Mouse (Mus musculus): ENCODE measurements around the gene Tead1. TPM values are rescaled to one million over a fixed set of nuclear protein-coding genes. Genes with fewer than 3 reads are reported as not detected.

Gene Tead1
- polyA plus RNA-seq, 1 experiment from 2014 or later, result 15.0 TPM

DNA sequence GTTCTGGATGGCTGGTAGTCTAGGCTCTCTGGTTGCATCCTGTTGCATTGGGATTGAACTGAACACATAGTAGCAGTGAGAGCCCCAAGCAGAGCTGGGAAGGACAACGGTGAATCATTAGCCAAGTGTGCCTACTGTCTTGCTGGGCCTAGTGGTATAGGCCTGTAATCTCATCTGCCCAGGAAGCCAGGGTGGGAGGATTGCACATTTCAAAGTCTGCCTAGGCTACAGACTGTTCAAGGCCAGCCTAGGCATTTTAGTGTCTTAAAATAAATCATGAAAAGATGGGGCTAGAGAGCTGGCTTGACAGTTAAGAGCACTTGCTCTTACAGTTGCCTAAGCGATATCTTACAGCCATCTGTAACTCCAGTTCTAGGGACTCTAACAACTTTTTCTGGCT is 217.2 kb downstream of the Tead1 start:
- Histone ChIP-seq H3K27me3 (replicated peaks) (no peaks in the 10 kb centered on the region), H3K9ac (no peak overlapping the region), H3K4me3 (no peak overlapping the region), H3K9me3 (no peaks in the 10 kb centered on the region), H3K4me1 (no peaks in the 10 kb centered on the region), H3K27ac (no peak overlapping the region), H3K36me3 (replicated peaks) (no peaks in the 10 kb centered on the region), H3K4me2 (no peak overlapping the region)
- WGBS, result 88% methylated on average over 2 of the region's 2 CpGs
- no peak for ATAC-seq (replicated peaks)

DNA sequence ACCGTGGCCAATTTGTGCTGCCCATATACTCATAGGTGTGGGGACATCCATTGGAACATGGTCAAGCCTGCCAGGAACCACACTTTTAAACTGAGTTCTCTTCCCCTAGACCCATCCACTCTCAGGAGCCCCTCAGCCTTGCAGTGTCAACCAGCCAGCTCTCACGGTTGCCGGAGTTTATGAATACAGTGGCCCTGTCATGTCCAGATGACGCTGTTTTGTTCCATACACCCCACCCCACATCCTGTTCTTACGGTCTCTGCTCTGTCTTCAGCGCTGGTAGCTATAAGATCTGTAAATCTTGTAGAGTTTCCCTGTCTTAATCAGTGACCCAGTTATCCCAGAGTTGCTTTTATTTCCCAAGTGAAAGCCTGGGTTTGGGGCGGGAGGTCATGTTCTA is 222.6 kb downstream of the Tead1 start:
- H3K27me3 ChIP-seq (replicated peaks), result no peaks in the 10 kb centered on the region
- no peak overlapping the region for H3K4me3 ChIP-seq
- WGBS, result 92% methylated on average over 7 of the region's 7 CpGs
- no peak overlapping the region for H3K27ac ChIP-seq
- no peak overlapping the region for H3K9ac ChIP-seq
- ATAC-seq (replicated peaks), result no peak
- H3K4me1 ChIP-seq, result no peaks in the 10 kb centered on the region
- H3K36me3 ChIP-seq (replicated peaks), result no peaks in the 10 kb centered on the region
- no peak overlapping the region for H3K4me2 ChIP-seq
- H3K9me3 ChIP-seq, result no peaks in the 10 kb centered on the region

DNA sequence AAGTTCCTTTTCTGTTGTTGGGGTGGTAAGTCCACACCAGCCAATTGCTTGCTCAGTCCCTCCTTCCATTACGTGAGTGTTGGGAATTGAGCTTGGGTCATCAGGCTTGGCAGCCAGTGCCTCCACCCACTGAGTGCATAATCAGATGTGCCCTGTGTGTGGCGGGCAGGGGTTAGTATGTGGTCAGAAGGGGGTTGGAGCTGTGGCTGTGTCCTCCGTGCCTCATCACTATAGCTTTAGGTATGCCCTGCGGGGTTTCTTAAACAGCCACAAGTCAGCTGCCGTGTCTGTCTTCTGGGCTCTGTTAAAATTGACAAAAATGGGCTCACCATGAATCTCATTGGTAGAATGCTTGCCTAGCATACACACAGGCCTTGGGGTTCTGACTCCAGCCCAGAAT is 227.7 kb downstream of the Tead1 start:
- no peak overlapping the region for H3K4me3 ChIP-seq

DNA sequence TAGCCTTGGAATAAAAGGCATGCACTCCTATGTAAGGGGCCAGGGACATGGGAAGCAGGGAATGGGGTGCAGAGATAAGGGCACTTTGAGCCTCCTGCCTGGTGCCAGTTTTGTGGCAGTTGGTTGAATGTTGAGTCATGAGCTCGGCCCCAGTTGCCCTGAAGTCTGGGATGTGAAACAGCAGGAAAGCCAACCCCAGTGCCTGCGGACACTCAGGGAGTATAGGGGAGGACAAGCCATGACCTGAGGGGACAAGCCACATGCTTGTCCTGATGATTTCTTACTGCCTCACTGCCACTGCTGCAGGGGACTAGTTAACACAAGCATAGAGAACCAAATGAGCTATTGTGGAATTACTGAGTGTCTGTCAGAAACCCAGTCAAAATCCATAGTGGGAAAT is 228.3 kb downstream of the Tead1 start:
- no peak for ATAC-seq (replicated peaks)
- H3K4me1 ChIP-seq, result peaks cover 4% of the 10 kb centered on the region; the same call in 1 of the 2 replicates

More for the DNA sequence above, 227.7 kb downstream of the Tead1 start:
- no peaks in the 10 kb centered on the region for H3K27me3 ChIP-seq (replicated peaks)
- no peak for ATAC-seq (replicated peaks)
- 76% methylated on average over 5 of the region's 5 CpGs for WGBS
- H3K4me2 ChIP-seq, result no peak overlapping the region
- no peak overlapping the region for H3K27ac ChIP-seq
- peaks cover 4% of the 10 kb centered on the region; the same call in 1 of the 2 replicates for H3K4me1 ChIP-seq
- no peaks in the 10 kb centered on the region for H3K9me3 ChIP-seq
- no peak overlapping the region for H3K9ac ChIP-seq
- no peaks in the 10 kb centered on the region for H3K36me3 ChIP-seq (replicated peaks)

DNA sequence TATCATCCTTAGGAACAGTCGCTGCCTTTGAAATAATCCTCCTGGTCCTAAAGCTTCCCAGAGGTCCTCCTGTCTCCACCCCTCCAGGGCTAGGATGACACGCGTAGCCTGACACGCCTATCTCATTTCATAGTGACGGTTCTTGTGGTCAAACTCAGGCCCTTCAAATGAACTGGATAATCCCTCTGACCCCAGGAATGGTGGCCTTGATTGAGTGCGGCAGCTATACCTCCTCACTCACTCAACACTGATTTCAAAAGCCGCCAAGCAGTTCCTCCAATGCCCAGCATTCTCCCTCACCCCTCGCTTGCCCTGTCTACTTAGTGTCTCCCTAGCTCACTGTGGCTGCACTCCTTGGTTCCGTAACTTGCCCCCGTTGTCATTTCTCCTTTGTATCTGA is 230.0 kb downstream of the Tead1 start:
- 83% methylated on average over 10 of the region's 10 CpGs for WGBS

More for the DNA sequence above, 228.3 kb downstream of the Tead1 start:
- no peak overlapping the region for H3K4me3 ChIP-seq
- no peaks in the 10 kb centered on the region for H3K27me3 ChIP-seq (replicated peaks)
- no peaks in the 10 kb centered on the region for H3K9me3 ChIP-seq
- no peak overlapping the region for H3K27ac ChIP-seq
- no peak overlapping the region for H3K4me2 ChIP-seq
- H3K36me3 ChIP-seq (replicated peaks), result no peaks in the 10 kb centered on the region
- no peak overlapping the region for H3K9ac ChIP-seq
- 82% methylated on average over 2 of the region's 2 CpGs for WGBS

DNA sequence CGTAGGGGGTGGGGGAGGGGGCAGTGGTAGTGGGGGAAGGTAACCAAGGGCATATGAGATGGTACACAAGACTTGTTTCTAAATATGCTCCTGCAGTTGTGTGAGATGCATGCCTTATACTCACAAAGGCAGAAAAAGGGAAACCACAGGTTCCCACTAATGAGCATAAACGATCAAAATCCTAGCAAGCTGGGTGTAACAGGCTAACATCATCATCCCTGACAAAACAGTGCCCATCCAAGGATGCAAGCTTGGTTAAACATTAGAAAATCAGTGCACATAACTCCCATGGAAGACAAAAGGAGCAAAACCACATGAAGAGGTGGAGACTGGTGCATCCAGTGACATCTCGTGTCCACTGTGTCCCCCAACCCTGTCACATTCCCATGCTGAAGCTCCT is 233.9 kb downstream of the Tead1 start:
- 0 out of 2 replicates have a peak, but pooled peaks cover 5% of the 10 kb centered on the region for H3K4me1 ChIP-seq
- H3K27me3 ChIP-seq (replicated peaks), result no peaks in the 10 kb centered on the region
- WGBS, result 91% methylated on average over 3 of the region's 3 CpGs
- no peak overlapping the region for H3K9ac ChIP-seq
- no peak for ATAC-seq (replicated peaks)
- no peak overlapping the region for H3K27ac ChIP-seq
- no peaks in the 10 kb centered on the region for H3K36me3 ChIP-seq (replicated peaks)
- H3K4me3 ChIP-seq, result no peak overlapping the region
- no peaks in the 10 kb centered on the region for H3K9me3 ChIP-seq
- H3K4me2 ChIP-seq, result no peak overlapping the region

More for the DNA sequence above, 230.0 kb downstream of the Tead1 start:
- H3K9me3 ChIP-seq, result no peaks in the 10 kb centered on the region
- H3K4me3 ChIP-seq, result no peak overlapping the region
- no peak overlapping the region for H3K9ac ChIP-seq
- H3K4me1 ChIP-seq, result peaks cover 4% of the 10 kb centered on the region; the same call in 1 of the 2 replicates
- H3K27me3 ChIP-seq (replicated peaks), result no peaks in the 10 kb centered on the region
- no peak for ATAC-seq (replicated peaks)
- H3K36me3 ChIP-seq (replicated peaks), result no peaks in the 10 kb centered on the region
- no peak overlapping the region for H3K27ac ChIP-seq
- H3K4me2 ChIP-seq, result no peak overlapping the region

DNA sequence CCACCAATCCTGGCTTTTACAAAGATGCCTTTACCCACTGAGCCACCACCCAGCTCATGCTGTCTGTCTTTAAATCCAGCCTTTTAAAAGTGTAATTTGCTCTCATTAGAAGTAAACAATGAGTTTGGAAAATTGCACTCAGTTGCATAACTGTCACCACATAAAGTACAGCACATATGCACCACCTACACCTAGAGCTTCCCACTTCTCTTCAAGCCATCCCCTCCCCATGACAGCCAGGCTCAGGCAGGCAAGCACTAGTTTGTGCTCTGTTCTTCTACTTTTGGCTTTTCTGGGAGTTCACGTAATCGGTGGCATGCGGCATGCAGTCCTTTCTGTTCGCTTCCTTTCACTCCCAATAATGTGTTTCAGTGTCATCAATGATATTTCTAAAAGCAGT is 236.5 kb downstream of the Tead1 start:
- H3K27me3 ChIP-seq (replicated peaks), result no peaks in the 10 kb centered on the region
- no peak for ATAC-seq (replicated peaks)
- no peak overlapping the region for H3K27ac ChIP-seq
- H3K9me3 ChIP-seq, result no peaks in the 10 kb centered on the region
- peaks cover 16% of the 10 kb centered on the region; the same call in 1 of the 2 replicates for H3K4me1 ChIP-seq
- H3K36me3 ChIP-seq (replicated peaks), result no peaks in the 10 kb centered on the region
- H3K9ac ChIP-seq, result no peak overlapping the region
- no peak overlapping the region for H3K4me3 ChIP-seq
- whole genome bisulfite sequencing, result 75% methylated on average over 4 of the region's 4 CpGs
- H3K4me2 ChIP-seq, result no peak overlapping the region

DNA sequence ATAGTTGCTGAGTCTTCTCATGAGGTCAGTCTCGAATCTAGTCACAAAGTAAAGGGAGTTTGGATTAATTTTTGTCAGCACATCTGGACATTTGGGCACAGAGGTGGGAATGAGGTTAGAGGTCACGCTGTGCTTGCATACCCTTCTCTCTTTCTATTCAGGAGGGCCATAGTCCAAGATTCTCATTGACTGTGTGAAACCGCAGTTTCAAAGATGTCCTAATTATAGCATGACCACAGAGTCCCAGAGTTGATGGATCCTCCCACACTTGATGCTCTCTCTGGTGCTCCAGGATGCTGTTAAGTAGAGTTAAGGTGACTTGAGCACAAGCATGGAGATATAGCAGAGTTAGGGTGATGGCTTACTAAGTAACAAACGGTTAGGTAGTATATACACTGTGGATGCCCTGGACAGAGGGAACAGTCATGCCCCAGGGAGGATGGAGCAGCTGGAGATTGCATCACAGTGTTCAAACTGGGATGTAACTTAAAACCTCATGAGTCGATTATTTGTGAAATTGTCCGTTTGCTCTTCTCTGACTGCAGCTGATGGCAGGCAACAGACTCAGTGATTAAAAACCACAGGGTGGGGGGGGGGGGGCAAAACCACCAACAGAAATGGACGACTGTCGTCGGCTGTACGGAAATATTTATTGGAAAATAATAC is 238.6 kb downstream of the Tead1 start:
- Histone ChIP-seq H3K9ac (no peak overlapping the region), H3K9me3 (no peaks in the 10 kb centered on the region), H3K27me3 (replicated peaks) (no peaks in the 10 kb centered on the region), H3K27ac (no peak overlapping the region), H3K36me3 (replicated peaks) (no peaks in the 10 kb centered on the region), H3K4me1 (peaks cover 16% of the 10 kb centered on the region; the same call in 1 of the 2 replicates), H3K4me2 (no peak overlapping the region), H3K4me3 (no peak overlapping the region)
- 49% methylated on average over 10 of the region's 10 CpGs for WGBS
- no peak for ATAC-seq (replicated peaks)

DNA sequence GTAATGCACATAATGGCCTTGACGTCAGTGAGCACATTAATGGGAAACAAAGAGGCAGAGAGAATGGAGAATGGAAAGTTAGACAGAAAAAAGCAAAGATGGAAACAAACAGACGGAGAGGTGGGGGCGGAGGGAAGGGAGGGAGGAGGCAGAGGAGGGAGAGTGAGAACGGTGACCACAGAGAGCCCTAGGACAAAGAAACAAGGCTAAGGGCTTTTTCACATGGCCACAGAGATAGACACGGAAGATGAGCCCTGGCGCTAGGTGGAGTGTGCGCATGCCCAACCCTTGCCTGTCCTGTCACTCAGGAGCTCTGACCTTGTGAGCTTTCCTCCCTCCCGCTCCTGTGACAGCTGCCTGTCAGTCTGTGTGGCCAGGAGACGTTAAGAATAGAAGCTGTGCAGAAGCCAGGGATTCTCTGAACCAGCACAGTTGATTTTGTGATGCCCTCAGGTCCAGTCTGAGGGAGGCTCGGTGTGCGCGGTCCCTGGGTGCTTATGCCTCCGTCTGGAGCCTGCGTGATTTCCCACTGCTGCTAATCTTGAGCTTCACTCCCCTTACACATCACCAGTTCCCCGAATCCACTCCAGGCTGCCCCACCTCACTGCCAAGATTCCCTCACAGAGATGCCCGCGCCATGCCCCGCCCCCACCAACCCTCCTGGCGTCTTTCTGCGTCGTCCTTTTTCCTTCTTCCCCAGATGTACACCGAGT is 239.3 kb downstream of the Tead1 start:
- H3K27ac ChIP-seq, result no peak overlapping the region
- no peak for ATAC-seq (replicated peaks)
- H3K27me3 ChIP-seq (replicated peaks), result no peaks in the 10 kb centered on the region
- H3K4me3 ChIP-seq, result no peak overlapping the region
- no peaks in the 10 kb centered on the region for H3K36me3 ChIP-seq (replicated peaks)
- H3K9ac ChIP-seq, result no peak overlapping the region
- H3K4me2 ChIP-seq, result peak overlapping the region; percentile 24
- WGBS, result 50% methylated on average over 22 of the region's 22 CpGs
- H3K4me1 ChIP-seq, result peaks cover 21% of the 10 kb centered on the region; the same call in 1 of the 2 replicates
- no peaks in the 10 kb centered on the region for H3K9me3 ChIP-seq

DNA sequence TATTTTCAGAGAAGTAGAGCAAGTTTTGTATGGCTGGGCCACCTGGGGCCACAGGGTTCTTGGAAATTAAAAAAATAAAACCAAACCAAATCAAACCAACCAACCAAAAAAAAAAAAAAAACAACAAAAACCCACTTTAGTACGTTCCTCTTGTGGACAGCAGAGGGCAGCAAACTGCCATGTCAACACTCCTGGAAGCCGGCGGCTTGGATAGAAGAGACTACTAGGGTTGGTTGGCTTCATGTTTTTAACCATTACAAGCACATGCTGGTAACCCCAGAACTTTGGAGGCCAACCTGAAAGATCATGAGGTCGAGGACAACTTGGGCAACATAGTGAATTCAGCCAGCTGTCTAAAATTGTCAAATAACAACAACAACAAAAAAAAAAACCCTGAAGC is 240.7 kb downstream of the Tead1 start:
- Histone ChIP-seq H3K4me3 (no peak overlapping the region), H3K27ac (no peak overlapping the region), H3K36me3 (replicated peaks) (no peaks in the 10 kb centered on the region), H3K9ac (no peak overlapping the region), H3K27me3 (replicated peaks) (no peaks in the 10 kb centered on the region), H3K4me2 (no peak overlapping the region), H3K9me3 (no peaks in the 10 kb centered on the region), H3K4me1 (peaks cover 21% of the 10 kb centered on the region; the same call in 1 of the 2 replicates)
- 0 out of 2 replicates have a peak, but pooled peaks have one; percentile 59 for ATAC-seq (replicated peaks)
- 3% methylated on average over 4 of the region's 4 CpGs for WGBS

DNA sequence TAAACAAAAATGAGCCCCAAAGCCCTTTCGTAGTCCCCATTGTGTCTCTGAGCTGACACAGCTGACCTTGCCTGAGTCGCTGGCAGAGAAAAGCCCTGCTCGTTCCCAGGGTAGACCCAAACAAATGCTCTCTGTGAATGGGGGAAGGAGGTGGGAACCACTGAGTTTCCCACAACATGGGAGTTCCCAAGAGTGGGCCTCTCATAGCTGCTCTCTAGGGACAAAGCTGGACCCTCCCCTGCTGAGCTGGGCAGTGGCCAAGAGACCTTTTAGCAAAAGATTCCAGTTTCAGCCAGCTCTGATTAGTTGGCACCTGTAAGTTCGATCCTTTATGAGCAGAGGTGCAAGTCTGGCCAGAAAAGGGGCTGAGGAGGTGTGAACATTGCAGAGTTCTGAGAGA is 243.7 kb downstream of the Tead1 start:
- H3K4me1 ChIP-seq, result peaks cover 15% of the 10 kb centered on the region; the same call in 1 of the 2 replicates
- H3K36me3 ChIP-seq (replicated peaks), result no peaks in the 10 kb centered on the region
- no peaks in the 10 kb centered on the region for H3K9me3 ChIP-seq
- H3K27me3 ChIP-seq (replicated peaks), result no peaks in the 10 kb centered on the region
- H3K4me3 ChIP-seq, result no peak overlapping the region
- H3K27ac ChIP-seq, result no peak overlapping the region
- 23% methylated on average over 4 of the region's 4 CpGs for WGBS
- no peak for ATAC-seq (replicated peaks)
- no peak overlapping the region for H3K9ac ChIP-seq
- no peak overlapping the region for H3K4me2 ChIP-seq

DNA sequence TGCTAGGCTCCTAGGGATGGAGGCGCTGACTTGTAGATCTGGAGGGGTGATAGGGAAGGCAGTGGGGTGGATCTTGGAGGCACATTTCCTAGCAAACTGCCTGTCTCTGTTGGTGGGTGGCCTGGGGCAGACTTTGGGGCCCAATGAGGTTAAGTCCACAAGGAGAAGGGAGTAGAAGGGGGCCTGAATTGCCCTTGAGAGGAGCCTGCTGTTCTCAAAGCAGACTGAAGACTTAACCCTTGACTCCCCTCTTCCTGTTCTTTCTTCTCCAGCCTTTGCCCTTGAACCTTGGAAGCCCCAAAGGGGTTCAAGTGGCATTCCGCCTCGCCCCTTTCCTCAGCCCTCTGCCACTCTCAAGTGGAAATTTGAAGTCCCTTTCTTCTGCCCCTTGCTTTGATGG is 244.6 kb downstream of the Tead1 start:
- H3K9ac ChIP-seq, result no peak overlapping the region
- WGBS, result 82% methylated on average over 3 of the region's 3 CpGs
- H3K27ac ChIP-seq, result no peak overlapping the region

More for the DNA sequence above, 244.6 kb downstream of the Tead1 start:
- Histone ChIP-seq H3K4me3 (no peak overlapping the region), H3K4me1 (peaks cover 10% of the 10 kb centered on the region; the same call in 1 of the 2 replicates), H3K27me3 (replicated peaks) (no peaks in the 10 kb centered on the region), H3K9me3 (no peaks in the 10 kb centered on the region), H3K36me3 (replicated peaks) (no peaks in the 10 kb centered on the region), H3K4me2 (no peak overlapping the region)
- ATAC-seq (replicated peaks), result no peak

All from midbrain, embryonic 15.5 days (tissue).